Mouse (Mus musculus) bone marrow macrophage, adult 2 months (primary cell): ENCODE data around the gene Pdlim5. TPM values are rescaled to one million over a fixed set of nuclear protein-coding genes. Genes with fewer than 3 reads are reported as not detected.
A peak's percentile ranks its signal among the peaks of the same experiment; 100 is the strongest.

Experiments used
- H3K27ac ChIP-seq: 2 replicates; pipeline ENCODE4 v1.5.1; 2012; ENCODE audit warnings: low read depth, low read length; ENCODE audit not compliant: insufficient read depth
- H3K4me1 ChIP-seq: 2 replicates; pipeline ENCODE4 v1.6.1; 2012; ENCODE audit warnings: low read length; ENCODE audit not compliant: control insufficient read depth, insufficient read depth
- H3K4me3 ChIP-seq: 2 replicates; pipeline ENCODE4 v1.5.1; 2012; ENCODE audit warnings: mild to moderate bottlenecking, low read length, moderate library complexity; ENCODE audit not compliant: insufficient read depth
- CTCF ChIP-seq: IDR thresholded peaks from 2 replicates; pipeline ENCODE4 v1.5.1; 2012; ENCODE audit warnings: low read depth, mild to moderate bottlenecking, low read length, moderate library complexity
- POLR2A ChIP-seq: IDR thresholded peaks from 2 replicates; pipeline ENCODE4 v1.6.1; 2012; ENCODE audit warnings: mild to moderate bottlenecking, low read depth, low read length, borderline replicate concordance
- polyA plus RNA-seq: library from polyadenylated mRNA; stranded (reverse); fragments of >200 nt; gene quantifications from 2 replicates; pipeline ENCODE4 v1.2.4, GENCODE M21; 2012; ENCODE audit not compliant: missing spikeins, insufficient read depth, insufficient read length

The Pdlim5 gene
- polyA plus RNA-seq, 1 experiment = 64.9 TPM

GRCm38 (mm10) chr3:142280366-142281092 is 115.0 kb downstream of the Pdlim5 start:
- Histone ChIP-seq H3K27ac (peak overlapping the region; percentile 39), H3K4me1 (peaks cover 44% of the 10 kb centered on the region), H3K4me3 (no peak overlapping the region)
- TF ChIP-seq POLR2A (no peak), CTCF (no peak)

GRCm38 (mm10) chr3:142279011-142279410 is 116.5 kb downstream of the Pdlim5 start:
- H3K4me3 ChIP-seq = no peak overlapping the region
- peak overlapping the region; percentile 81 for H3K27ac ChIP-seq
- peaks cover 47% of the 10 kb centered on the region for H3K4me1 ChIP-seq
- TF ChIP-seq CTCF = no peak
- TF ChIP-seq POLR2A = no peak

GRCm38 (mm10) chr3:142276506-142276905 is 119.0 kb downstream of the Pdlim5 start:
- Histone ChIP-seq H3K27ac (no peak overlapping the region), H3K4me1 (peaks cover 53% of the 10 kb centered on the region), H3K4me3 (no peak overlapping the region)
- TF ChIP-seq CTCF (no peak), POLR2A (no peak)

GRCm38 (mm10) chr3:142274993-142275392 is 120.5 kb downstream of the Pdlim5 start:
- Histone ChIP-seq H3K4me3 (no peak overlapping the region), H3K27ac (no peak overlapping the region), H3K4me1 (peaks cover 44% of the 10 kb centered on the region)
- TF ChIP-seq POLR2A = no peak
- no peak for TF ChIP-seq CTCF

- Histone ChIP-seq H3K4me3 (no peak overlapping the region), H3K4me1 (peaks cover 43% of the 10 kb centered on the region), H3K27ac (peak overlapping the region; percentile 15)
- TF ChIP-seq CTCF (no peak), POLR2A (no peak)
These were observed 121.0 kb downstream of the Pdlim5 start for GRCm38 (mm10) chr3:142274451-142274850.

GRCm38 (mm10) chr3:142273265-142273664 is 122.2 kb downstream of the Pdlim5 start:
- Histone ChIP-seq H3K4me1 (peaks cover 36% of the 10 kb centered on the region), H3K27ac (peak overlapping the region; percentile 97), H3K4me3 (no peak overlapping the region)
- no peak for TF ChIP-seq POLR2A
- TF ChIP-seq CTCF = no peak

- H3K4me3 ChIP-seq = no peak overlapping the region
- TF ChIP-seq CTCF (no peak), POLR2A (no peak)
- H3K4me1 ChIP-seq = peaks cover 5% of the 10 kb centered on the region
- H3K27ac ChIP-seq = no peak overlapping the region
These were observed 139.1 kb downstream of the Pdlim5 start for GRCm38 (mm10) chr3:142256371-142256770.

- Histone ChIP-seq H3K27ac (no peak overlapping the region), H3K4me3 (no peak overlapping the region), H3K4me1 (peaks cover 9% of the 10 kb centered on the region)
- TF ChIP-seq POLR2A (no peak), CTCF (no peak)
These were observed 143.4 kb downstream of the Pdlim5 start for GRCm38 (mm10) chr3:142252086-142252485.

GRCm38 (mm10) chr3:142249458-142249857 is 146.0 kb downstream of the Pdlim5 start:
- Histone ChIP-seq H3K27ac (peak overlapping the region; percentile 2), H3K4me1 (peaks cover 9% of the 10 kb centered on the region), H3K4me3 (no peak overlapping the region)
- TF ChIP-seq CTCF = no peak
- TF ChIP-seq POLR2A = no peak

GRCm38 (mm10) chr3:142243263-142243662 is 152.2 kb downstream of the Pdlim5 start:
- Histone ChIP-seq H3K4me3 (no peak overlapping the region), H3K27ac (no peak overlapping the region), H3K4me1 (no peaks in the 10 kb centered on the region)
- TF ChIP-seq CTCF = no peak
- no peak for TF ChIP-seq POLR2A
